26 mouse cellular contexts compared by ENCODE assay signal in genomic region chr19:53660722-53661420, GRCm38 (mm10). TPM values are rescaled to one million over a fixed set of nuclear protein-coding genes. Genes with fewer than 3 reads are reported as not detected.
DNase-seq lines count a peak whose midpoint lies in the region; ATAC-seq and TF ChIP-seq lines count a peak whose summit lies in the region.
"Had no signal": no experiment of that assay in that cellular context is flagged by ENCODE, and none has a peak within 500 bp of the region (broad histone marks: within the 10 kb centered on the region; RNA-seq: fewer than 3 reads in every experiment).

No protein-coding gene starts in this region.

- peaks cover 1% of the 10 kb centered on the region; the same call in 1 of the 2 replicates for H3K4me1 ChIP-seq in heart, adult 2 months (ENCODE audit: control insufficient read depth, insufficient read depth, low read length)
- no peaks in the 10 kb centered on the region for H3K4me1 ChIP-seq in lung, embryonic 14.5 days (ENCODE audit: insufficient read depth)
- H3K4me1 ChIP-seq in lung, adult 2 months (ENCODE audit: control insufficient read depth, insufficient read depth, low read length), result no peaks in the 10 kb centered on the region
- peaks cover 21% of the 10 kb centered on the region for H3K4me1 ChIP-seq in heart, embryonic 11.5 days (ENCODE audit: control insufficient read depth, insufficient read depth, low read length)
- peaks cover 30% of the 10 kb centered on the region; the same call in 1 of the 2 replicates for H3K4me1 ChIP-seq in heart, postnatal 0 days (ENCODE audit: control insufficient read depth, insufficient read depth)
- H3K4me1 ChIP-seq in limb, embryonic 10.5 days, result no peaks in the 10 kb centered on the region
- H3K4me1 ChIP-seq: embryonic facial prominence, embryonic 12.5 days; hindbrain, embryonic 15.5 days had no signal

- WGBS in heart, adult 2 months, result 51% methylated on average over 9 of the region's 9 CpGs
- 59% methylated on average over 9 of the region's 9 CpGs for WGBS in lung, embryonic 14.5 days
- WGBS in lung, adult 2 months, result 65% methylated on average over 9 of the region's 9 CpGs
- WGBS in heart, embryonic 11.5 days (ENCODE audit: insufficient replicate concordance), result 53% methylated on average over 9 of the region's 9 CpGs
- 38% methylated on average over 9 of the region's 9 CpGs for WGBS in heart, postnatal 0 days
- 85% methylated on average over 9 of the region's 9 CpGs for WGBS in limb, embryonic 10.5 days

- H3K79me2 ChIP-seq in heart, adult 2 months (replicated peaks; ENCODE audit: control insufficient read depth, insufficient read depth, low read length), result no peaks in the 10 kb centered on the region

- no peak for TF ChIP-seq CTCF in heart, adult 2 months (IDR thresholded peaks at IDR 0.05)
- no peak for TF ChIP-seq CTCF in lung, embryonic 14.5 days (IDR thresholded peaks at IDR 0.05; ENCODE audit: low read depth)
- no peak for TF ChIP-seq CTCF in lung, adult 2 months (IDR thresholded peaks at IDR 0.05; ENCODE audit: insufficient read depth, low read length)
- no peak for TF ChIP-seq CTCF in heart, postnatal 0 days (IDR thresholded peaks at IDR 0.05; ENCODE audit: low read depth)

- H3K36me3 ChIP-seq in heart, adult 2 months (ENCODE audit: control insufficient read depth, insufficient read depth, low read length), result no peaks in the 10 kb centered on the region
- no peaks in the 10 kb centered on the region for H3K36me3 ChIP-seq in lung, embryonic 14.5 days (ENCODE audit: insufficient read depth)
- H3K36me3 ChIP-seq in heart, embryonic 11.5 days (ENCODE audit: control insufficient read depth, insufficient read depth, low read length), result no peaks in the 10 kb centered on the region
- no peaks in the 10 kb centered on the region for H3K36me3 ChIP-seq in heart, postnatal 0 days (replicated peaks; ENCODE audit: control insufficient read depth, insufficient read depth, low read length)
- no peaks in the 10 kb centered on the region for H3K36me3 ChIP-seq in limb, embryonic 10.5 days
- H3K36me3 ChIP-seq: embryonic facial prominence, embryonic 12.5 days; forebrain, embryonic 12.5 days; hindbrain, embryonic 15.5 days; intestine, embryonic 15.5 days; midbrain, embryonic 12.5 days; stomach, embryonic 15.5 days had no signal

- H3K4me2 ChIP-seq in lung, embryonic 14.5 days, result no peak overlapping the region
- no peak overlapping the region for H3K4me2 ChIP-seq in heart, embryonic 11.5 days
- H3K4me2 ChIP-seq in heart, postnatal 0 days (ENCODE audit: low read depth, low read length), result peak overlapping the region; percentile 60
- H3K4me2 ChIP-seq: embryonic facial prominence, embryonic 12.5 days; forebrain, embryonic 12.5 days; hindbrain, embryonic 15.5 days; intestine, embryonic 15.5 days; midbrain, embryonic 12.5 days; stomach, embryonic 15.5 days had no signal

- ATAC-seq in lung, embryonic 14.5 days (ENCODE audit: insufficient read depth), result peak; percentile 35; the same call in 1 of the 2 replicates
- ATAC-seq in heart, embryonic 11.5 days (replicated peaks; ENCODE audit: insufficient number of reproducible peaks, low FRiP score, low TSS enrichment), result 0 out of 2 replicates have a peak, but pooled peaks have one; percentile 22
- peak; percentile 89 for ATAC-seq in heart, postnatal 0 days (ENCODE audit: insufficient read depth, low read depth)
- ATAC-seq: CD4-positive, CD25-positive, alpha-beta regulatory T cell, adult 4 months; intestine, embryonic 15.5 days; Patski had no signal

- peak; percentile 69; the same call in 1 of the 2 replicates for TF ChIP-seq EP300 in heart, adult 2 months (IDR thresholded peaks at IDR 0.05; ENCODE audit: insufficient read depth, low read depth, low read length)
- peak; percentile 92 for TF ChIP-seq EP300 in heart, postnatal 0 days (IDR thresholded peaks at IDR 0.05; ENCODE audit: low read depth)

- H3K27me3 ChIP-seq in heart, adult 2 months (ENCODE audit: control insufficient read depth, insufficient read depth, low read length), result no peaks in the 10 kb centered on the region
- no peaks in the 10 kb centered on the region; the same call in 1 of the 2 replicates for H3K27me3 ChIP-seq in lung, embryonic 14.5 days (ENCODE audit: insufficient read depth, low read length)
- no peaks in the 10 kb centered on the region for H3K27me3 ChIP-seq in heart, embryonic 11.5 days (ENCODE audit: control insufficient read depth, insufficient read depth, low read length)
- H3K27me3 ChIP-seq in heart, postnatal 0 days (ENCODE audit: control insufficient read depth, insufficient read depth, low read length), result no peaks in the 10 kb centered on the region
- no peaks in the 10 kb centered on the region for H3K27me3 ChIP-seq in limb, embryonic 10.5 days (ENCODE audit: low read depth, poor library complexity, severe bottlenecking)
- H3K27me3 ChIP-seq: embryonic facial prominence, embryonic 12.5 days; forebrain, embryonic 12.5 days; hindbrain, embryonic 15.5 days; intestine, embryonic 15.5 days; Patski; stomach, embryonic 15.5 days had no signal

- H3K9me3 ChIP-seq in lung, embryonic 14.5 days (ENCODE audit: low read depth, low read length), result no peaks in the 10 kb centered on the region
- H3K9me3 ChIP-seq in heart, embryonic 11.5 days (replicated peaks; ENCODE audit: control insufficient read depth, low read length), result no peaks in the 10 kb centered on the region
- no peaks in the 10 kb centered on the region for H3K9me3 ChIP-seq in heart, postnatal 0 days (replicated peaks; ENCODE audit: control insufficient read depth, low read length)
- no peaks in the 10 kb centered on the region for H3K9me3 ChIP-seq in limb, embryonic 10.5 days (replicated peaks)
- H3K9me3 ChIP-seq: embryonic facial prominence, embryonic 12.5 days; forebrain, embryonic 12.5 days; hindbrain, embryonic 15.5 days; intestine, embryonic 15.5 days; midbrain, embryonic 12.5 days; stomach, embryonic 15.5 days had no signal

- peak; percentile 65 for TF ChIP-seq POLR2A in heart, adult 2 months (IDR thresholded peaks at IDR 0.05; ENCODE audit: insufficient read depth, low read depth, low read length)
- TF ChIP-seq POLR2A in lung, adult 2 months (IDR thresholded peaks at IDR 0.05; ENCODE audit: borderline replicate concordance, extremely low read depth, low read depth, low read length), result no peak

- H3K9ac ChIP-seq in heart, adult 2 months (ENCODE audit: low read depth, low read length), result peak overlapping the region; percentile 3; the same call in 1 of the 2 replicates
- H3K9ac ChIP-seq in lung, embryonic 14.5 days, result no peak overlapping the region
- no peak overlapping the region for H3K9ac ChIP-seq in heart, embryonic 11.5 days (ENCODE audit: low read depth, low read length)
- no peak overlapping the region for H3K9ac ChIP-seq in heart, postnatal 0 days (replicated peaks; ENCODE audit: low read depth, low read length)
- H3K9ac ChIP-seq: embryonic facial prominence, embryonic 12.5 days; forebrain, embryonic 12.5 days; hindbrain, embryonic 15.5 days; intestine, embryonic 15.5 days; midbrain, embryonic 12.5 days; stomach, embryonic 15.5 days had no signal

- intact Hi-C loops in heart, adult 2 months (cut with DNase I), result no loop called here
- intact Hi-C loops in heart, postnatal 25 days (cut with DNase I), result no loop called here

- H3K4me3 ChIP-seq in heart, adult 2 months, result no peak overlapping the region
- no peak overlapping the region for H3K4me3 ChIP-seq in lung, embryonic 14.5 days (ENCODE audit: low read depth, low read length)
- no peak overlapping the region for H3K4me3 ChIP-seq in lung, adult 2 months (replicated peaks; ENCODE audit: extremely low read depth, low read depth, low read length)
- no peak overlapping the region for H3K4me3 ChIP-seq in heart, embryonic 11.5 days (ENCODE audit: low read depth, low read length)
- H3K4me3 ChIP-seq in heart, postnatal 0 days (ENCODE audit: low read depth, low read length), result peak overlapping the region; percentile 26
- H3K4me3 ChIP-seq in limb, embryonic 10.5 days, result no peak overlapping the region
- H3K4me3 ChIP-seq: embryonic facial prominence, embryonic 12.5 days; forebrain, embryonic 12.5 days; gastrocnemius, adult 2 months; hindbrain, embryonic 15.5 days; intestine, embryonic 15.5 days; midbrain, embryonic 12.5 days; stomach, embryonic 15.5 days had no signal

- H3K27ac ChIP-seq in heart, adult 2 months, result peak overlapping the region; percentile 59
- H3K27ac ChIP-seq in lung, embryonic 14.5 days (ENCODE audit: low read depth), result no peak overlapping the region
- H3K27ac ChIP-seq in heart, embryonic 11.5 days (ENCODE audit: low read depth, low read length), result peak overlapping the region; percentile 50
- H3K27ac ChIP-seq in heart, postnatal 0 days (ENCODE audit: low read depth), result peak overlapping the region; percentile 82
- no peak overlapping the region for H3K27ac ChIP-seq in limb, embryonic 10.5 days
- H3K27ac ChIP-seq: embryonic facial prominence, embryonic 12.5 days; forebrain, embryonic 12.5 days; gastrocnemius, adult 2 months; hindbrain, embryonic 15.5 days; intestine, embryonic 15.5 days; midbrain, embryonic 12.5 days; stomach, embryonic 15.5 days had no signal

- peak in 1 of 2 experiments; percentile 50 for DNase-seq in heart, adult 2 months
- no peak for DNase-seq in heart, postnatal 25 days (ENCODE audit: low spot score)
- DNase-seq in lung, embryonic 14.5 days, result peak; percentile 45
- DNase-seq in lung, adult 2 months, result no peak
- DNase-seq in heart, postnatal 0 days (ENCODE audit: low spot score), result peak; percentile 88
- no peak for DNase-seq in limb, embryonic 10.5 days (ENCODE audit: low spot score)
- no peak for DNase-seq in embryo, embryonic 9.5 days (ENCODE audit: extremely low spot score)
- DNase-seq: adrenal gland, adult 2 months; cerebellum, adult 11-12 months; cerebellum, postnatal 14 days; gastrocnemius, adult 2 months; kidney, postnatal 25 days; layer of hippocampus, adult 9-11 months; left cerebral cortex, postnatal 4 days; liver had no signal

RNA-seq across cellular contexts. Expression of gene Rbm20, which starts 16.2 kb away (rescaled TPM):
- 100 to 1,000 TPM; 194 to 231 TPM for total RNA-seq in heart, adult 2 months (2021)
- 143 and 161 TPM in 2 replicates for polyA plus RNA-seq in heart, adult 2 months (2012; rRNA removed)
- total RNA-seq in heart, postnatal 25 days (2021), result 100 to 1,000 TPM; 203 to 227 TPM
- 0.59 and 1.2 TPM in 2 replicates for polyA plus RNA-seq in lung, embryonic 14.5 days (2014; fragmentation: Nextera tagmentation; extraction: Ambion mirVana)
- 2.5 and 3.8 TPM in 2 replicates for polyA plus RNA-seq in lung, adult 2 months (2012; rRNA removed)
- polyA plus RNA-seq in heart, embryonic 11.5 days (2014; fragmentation: Nextera tagmentation; extraction: Ambion mirVana), result 25.0 and 36.4 TPM in 2 replicates
- 328 and 340 TPM in 2 replicates for total RNA-seq in heart, postnatal 0 days (2014; rRNA removed; ENCODE audit: low replicate concordance)
- polyA plus RNA-seq in heart, postnatal 0 days (2015; fragmentation: Nextera tagmentation; extraction: Ambion mirVana), result 58.5 and 65.2 TPM in 2 replicates
- polyA plus RNA-seq in limb, embryonic 10.5 days (2016; fragmentation: Nextera tagmentation; extraction: Ambion mirVana), result 0.73 and 1.9 TPM in 2 replicates
- total RNA-seq: hematopoietic stem cell, adult 5-6 weeks; neutrophil, adult 5-6 weeks had no signal

Comparison
In these comparisons a context has a peak if more than half of its experiments do, and no peak if none do; other contexts are left out.
1. DNase-seq: peak in lung, embryonic 14.5 days (single experiment) and heart, postnatal 0 days (single experiment); none in heart, postnatal 25 days (single experiment), lung, adult 2 months (single experiment), limb, embryonic 10.5 days (single experiment) and embryo, embryonic 9.5 days (single experiment).
2. H3K27ac ChIP-seq: peak in heart, adult 2 months (single experiment), heart, embryonic 11.5 days (single experiment) and heart, postnatal 0 days (single experiment); none in lung, embryonic 14.5 days (single experiment) and limb, embryonic 10.5 days (single experiment).
3. ATAC-seq: peak in every context shown above with its lines; median percentile 89 in heart, postnatal 0 days; 35 in lung, embryonic 14.5 days; 22 in heart, embryonic 11.5 days.